Mouse (Mus musculus): ENCODE results near the gene Zzz3. TPM values are rescaled to one million over a fixed set of nuclear protein-coding genes. Genes with fewer than 3 reads are reported as not detected.
A peak's percentile ranks its signal among the peaks of the same experiment; 100 is the strongest.

Gene Zzz3
- polyA plus RNA-seq, 1 experiment = not detected

DNA sequence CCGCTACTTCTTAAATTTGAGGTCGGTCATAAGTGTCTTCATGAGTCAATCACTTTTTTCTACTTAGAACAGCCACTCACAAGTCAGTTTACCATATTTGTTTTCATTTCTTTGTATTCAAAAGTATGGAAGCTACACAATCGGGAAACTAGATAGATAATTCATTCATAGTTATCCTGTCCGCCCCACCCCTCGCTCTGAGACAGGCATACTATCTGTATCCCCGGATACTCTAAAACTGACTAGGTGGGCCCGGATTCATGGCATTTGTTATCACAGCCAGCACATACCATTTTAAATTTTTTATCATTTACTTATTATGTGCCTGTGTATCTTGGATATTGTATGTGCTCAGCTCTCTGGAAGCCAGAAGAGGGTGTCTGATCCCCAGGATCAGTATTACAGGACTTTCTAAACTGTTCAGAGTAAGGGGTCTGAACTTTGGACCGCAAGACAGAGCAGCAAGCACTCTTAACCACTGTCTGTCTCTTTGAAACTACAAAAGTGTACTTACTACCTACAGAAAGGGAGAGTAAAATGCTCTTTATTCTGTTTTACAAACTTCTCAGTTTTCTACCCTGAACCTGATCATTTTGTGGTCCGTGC is 2.2 kb downstream of the Zzz3 start:
- 31% methylated on average over 9 of the region's 9 CpGs for whole genome bisulfite sequencing
- Histone ChIP-seq H3K4me1 (ENCODE audit: control insufficient read depth, insufficient read depth, low read length) (peaks cover 13% of the 10 kb centered on the region), H3K4me3 (ENCODE audit: insufficient read depth, low read depth, low read length) (peak overlapping the region; percentile 67; the same call in 1 of the 2 replicates), H3K27ac (ENCODE audit: insufficient read depth, low read depth, low read length) (no peak overlapping the region)
- no peak for TF ChIP-seq CTCF (IDR thresholded peaks at IDR 0.05; ENCODE audit: insufficient read depth, low read depth, low read length)
- no peak for TF ChIP-seq POLR2A (IDR thresholded peaks at IDR 0.05; ENCODE audit: insufficient read depth, low read depth, low read length)

- TF ChIP-seq POLR2A (IDR thresholded peaks at IDR 0.05; ENCODE audit: insufficient read depth, low read depth, low read length) = no peak
- TF ChIP-seq CTCF (IDR thresholded peaks at IDR 0.05; ENCODE audit: insufficient read depth, low read depth, low read length) = no peak
- WGBS = 95% methylated on average over 5 of the region's 5 CpGs
- H3K4me1 ChIP-seq (ENCODE audit: control insufficient read depth, insufficient read depth, low read length) = peaks cover 11% of the 10 kb centered on the region
- H3K27ac ChIP-seq (ENCODE audit: insufficient read depth, low read depth, low read length) = no peak overlapping the region
- H3K4me3 ChIP-seq (ENCODE audit: insufficient read depth, low read depth, low read length) = no peak overlapping the region
These were observed 5.2 kb downstream of the Zzz3 start for GRCm38 (mm10) chr3:152400441-152400840.

DNA sequence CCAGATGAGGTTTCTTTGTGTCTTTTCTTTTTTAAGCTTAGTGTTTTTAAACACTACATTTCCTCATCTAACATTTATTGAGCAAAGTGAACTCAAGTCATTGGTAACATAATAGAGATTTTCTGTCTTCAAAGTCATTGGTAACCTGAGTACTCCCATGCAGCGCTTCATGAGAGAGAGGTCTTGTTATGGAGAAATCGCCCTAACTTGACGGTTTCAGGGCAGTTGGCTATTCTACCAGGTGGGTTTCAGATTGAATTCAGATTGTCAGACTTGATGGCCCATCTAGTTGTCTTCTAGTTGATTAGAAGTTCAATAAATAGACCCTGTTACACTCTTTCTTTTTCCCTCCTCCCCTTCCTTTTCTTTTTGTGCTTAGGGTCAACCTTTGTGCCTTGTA is 5.6 kb downstream of the Zzz3 start:
- 84% methylated on average over 3 of the region's 3 CpGs for WGBS
- peaks cover 11% of the 10 kb centered on the region for H3K4me1 ChIP-seq (ENCODE audit: control insufficient read depth, insufficient read depth, low read length)
- TF ChIP-seq CTCF (IDR thresholded peaks at IDR 0.05; ENCODE audit: insufficient read depth, low read depth, low read length) (no peak), POLR2A (IDR thresholded peaks at IDR 0.05; ENCODE audit: insufficient read depth, low read depth, low read length) (no peak)

GRCm38 (mm10) chr3:152401964-152402670 is 6.8 kb downstream of the Zzz3 start:
- TF ChIP-seq POLR2A (IDR thresholded peaks at IDR 0.05; ENCODE audit: insufficient read depth, low read depth, low read length) = no peak
- TF ChIP-seq CTCF (IDR thresholded peaks at IDR 0.05; ENCODE audit: insufficient read depth, low read depth, low read length) = no peak
- peaks cover 11% of the 10 kb centered on the region for H3K4me1 ChIP-seq (ENCODE audit: control insufficient read depth, insufficient read depth, low read length)
- no peak overlapping the region for H3K27ac ChIP-seq (ENCODE audit: insufficient read depth, low read depth, low read length)
- H3K4me3 ChIP-seq (ENCODE audit: insufficient read depth, low read depth, low read length) = no peak overlapping the region
- WGBS = 52% methylated on average over 7 of the region's 7 CpGs

More for the DNA sequence above, 5.6 kb downstream of the Zzz3 start:
- no peak overlapping the region for H3K27ac ChIP-seq (ENCODE audit: insufficient read depth, low read depth, low read length)
- H3K4me3 ChIP-seq (ENCODE audit: insufficient read depth, low read depth, low read length) = no peak overlapping the region

DNA sequence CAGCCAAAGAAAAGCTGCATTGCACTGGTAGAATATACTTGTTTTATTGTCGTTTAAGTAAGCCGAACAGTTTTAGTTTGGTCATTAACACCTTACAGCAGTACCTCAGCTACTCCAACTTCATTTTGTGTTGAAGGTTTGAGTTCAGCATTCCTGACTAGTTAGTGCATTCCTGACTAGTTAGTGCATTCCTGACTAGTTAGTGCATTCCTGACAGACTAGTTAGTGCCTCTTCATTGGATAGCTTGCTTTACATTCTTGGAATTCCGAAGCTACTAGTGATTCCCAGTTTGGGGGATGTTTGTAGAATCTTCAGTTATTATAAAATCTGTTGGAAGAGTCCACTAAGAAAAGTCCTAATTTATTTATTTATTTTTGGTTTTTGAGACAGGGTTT is 7.4 kb downstream of the Zzz3 start:
- 76% methylated on average over 3 of the region's 3 CpGs for WGBS
- TF ChIP-seq CTCF (IDR thresholded peaks at IDR 0.05; ENCODE audit: insufficient read depth, low read depth, low read length) (no peak), POLR2A (IDR thresholded peaks at IDR 0.05; ENCODE audit: insufficient read depth, low read depth, low read length) (no peak)
- H3K4me3 ChIP-seq (ENCODE audit: insufficient read depth, low read depth, low read length) = no peak overlapping the region
- no peak overlapping the region for H3K27ac ChIP-seq (ENCODE audit: insufficient read depth, low read depth, low read length)
- peaks cover 11% of the 10 kb centered on the region for H3K4me1 ChIP-seq (ENCODE audit: control insufficient read depth, insufficient read depth, low read length)

GRCm38 (mm10) chr3:152403827-152404226 is 8.6 kb downstream of the Zzz3 start:
- no peak for TF ChIP-seq CTCF (IDR thresholded peaks at IDR 0.05; ENCODE audit: insufficient read depth, low read depth, low read length)
- TF ChIP-seq POLR2A (IDR thresholded peaks at IDR 0.05; ENCODE audit: insufficient read depth, low read depth, low read length) = no peak
- 74% methylated on average over 2 of the region's 2 CpGs for WGBS
- no peak overlapping the region for H3K27ac ChIP-seq (ENCODE audit: insufficient read depth, low read depth, low read length)
- H3K4me3 ChIP-seq (ENCODE audit: insufficient read depth, low read depth, low read length) = no peak overlapping the region
- peaks cover 9% of the 10 kb centered on the region for H3K4me1 ChIP-seq (ENCODE audit: control insufficient read depth, insufficient read depth, low read length)

DNA sequence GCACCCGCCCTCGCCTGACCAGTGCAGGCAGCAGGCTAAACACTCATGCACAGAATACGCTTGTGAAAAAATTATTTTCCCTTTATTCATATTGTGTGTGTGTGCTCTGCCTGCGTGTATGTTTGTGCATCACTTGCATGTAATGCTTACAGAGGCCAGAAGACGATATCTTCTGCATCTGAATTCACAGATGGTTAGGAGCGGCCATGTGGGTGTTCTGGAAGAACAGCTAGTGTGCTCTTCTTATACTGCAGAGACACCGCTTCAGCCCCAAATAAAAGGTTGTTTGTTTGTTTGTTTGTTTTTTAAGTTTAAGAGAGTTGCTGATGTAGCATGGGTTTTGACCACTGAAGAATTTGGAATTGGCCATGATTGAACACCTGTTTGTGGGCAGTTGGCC is 10.1 kb downstream of the Zzz3 start:
- no peak overlapping the region for H3K4me3 ChIP-seq (ENCODE audit: insufficient read depth, low read depth, low read length)
- H3K4me1 ChIP-seq (ENCODE audit: control insufficient read depth, insufficient read depth, low read length) = peaks cover 8% of the 10 kb centered on the region
- TF ChIP-seq CTCF (IDR thresholded peaks at IDR 0.05; ENCODE audit: insufficient read depth, low read depth, low read length) (no peak), POLR2A (IDR thresholded peaks at IDR 0.05; ENCODE audit: insufficient read depth, low read depth, low read length) (no peak)
- 77% methylated on average over 7 of the region's 7 CpGs for WGBS
- 0 out of 2 replicates have a peak overlapping the region, but pooled peaks have one; percentile 29 for H3K27ac ChIP-seq (ENCODE audit: insufficient read depth, low read depth, low read length)

- TF ChIP-seq CTCF (IDR thresholded peaks at IDR 0.05; ENCODE audit: insufficient read depth, low read depth, low read length) (no peak), POLR2A (IDR thresholded peaks at IDR 0.05; ENCODE audit: insufficient read depth, low read depth, low read length) (no peak)
- WGBS = 72% methylated on average over 4 of the region's 4 CpGs
These were observed 10.8 kb downstream of the Zzz3 start for GRCm38 (mm10) chr3:152405978-152406640.

DNA sequence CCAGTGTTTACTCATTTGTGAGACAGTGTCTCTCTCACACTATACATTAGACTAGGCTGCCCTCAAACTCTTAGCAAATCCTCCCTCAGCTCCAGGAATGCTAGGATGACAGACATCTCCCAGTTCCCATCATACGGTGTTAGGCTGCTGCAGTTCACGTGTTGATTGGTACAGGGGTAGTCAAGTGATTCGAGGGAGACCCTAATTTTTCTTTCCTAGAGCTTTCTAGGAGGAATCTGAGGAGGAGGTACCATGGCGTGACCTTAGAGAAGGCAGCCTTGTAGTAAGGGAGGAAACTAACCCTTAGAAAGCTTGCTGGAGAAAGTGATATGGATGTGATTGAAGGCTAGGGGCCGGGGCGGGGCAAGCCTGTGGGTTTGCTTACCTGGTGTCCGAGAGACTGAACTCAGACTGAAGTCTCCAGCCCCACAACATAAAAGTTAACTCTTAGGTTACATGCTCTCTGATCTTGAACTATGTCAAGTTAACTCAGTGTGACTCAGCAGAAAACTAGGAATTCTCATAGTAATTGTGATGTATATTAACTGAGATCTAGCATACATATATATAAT is 15.8 kb downstream of the Zzz3 start:
- H3K4me1 ChIP-seq (ENCODE audit: control insufficient read depth, insufficient read depth, low read length) = no peaks in the 10 kb centered on the region
- WGBS = 92% methylated on average over 7 of the region's 7 CpGs
- no peak overlapping the region for H3K4me3 ChIP-seq (ENCODE audit: insufficient read depth, low read depth, low read length)
- H3K27ac ChIP-seq (ENCODE audit: insufficient read depth, low read depth, low read length) = no peak overlapping the region
- TF ChIP-seq CTCF (IDR thresholded peaks at IDR 0.05; ENCODE audit: insufficient read depth, low read depth, low read length) (no peak), POLR2A (IDR thresholded peaks at IDR 0.05; ENCODE audit: insufficient read depth, low read depth, low read length) (no peak)

More at GRCm38 (mm10) chr3:152405978-152406640, 10.8 kb downstream of the Zzz3 start:
- H3K4me3 ChIP-seq (ENCODE audit: insufficient read depth, low read depth, low read length) = no peak overlapping the region
- peaks cover 6% of the 10 kb centered on the region for H3K4me1 ChIP-seq (ENCODE audit: control insufficient read depth, insufficient read depth, low read length)
- no peak overlapping the region for H3K27ac ChIP-seq (ENCODE audit: insufficient read depth, low read depth, low read length)
